9 mouse cellular contexts compared by ENCODE assay signal in genomic region chr13:102232291-102232936, GRCm38 (mm10).
A peak's percentile ranks its signal among the peaks of the same experiment; 100 is the strongest.
DNase-seq lines count a peak whose midpoint lies in the region; ATAC-seq lines count a peak whose summit lies in the region.
"Had no signal": no experiment of that assay in that cellular context is flagged by ENCODE, and none has a peak within 500 bp of the region (broad histone marks: within the 10 kb centered on the region; RNA-seq: fewer than 3 reads in every experiment).

No protein-coding gene starts in this region.

- intact Hi-C loops in gastrocnemius, postnatal 14 days (cut with DNase I; ENCODE audit: low total_unique reads) = no loop called here

- no peak overlapping the region for H3K27ac ChIP-seq in heart, embryonic 12.5 days (ENCODE audit: poor library complexity, severe bottlenecking)
- H3K27ac ChIP-seq in forebrain, embryonic 11.5 days (ENCODE audit: low read depth, low read length) = no peak overlapping the region
- H3K27ac ChIP-seq: limb, embryonic 12.5 days had no signal

- WGBS in heart, embryonic 12.5 days = 65% methylated on average over 4 of the region's 4 CpGs
- 81% methylated on average over 4 of the region's 4 CpGs for WGBS in forebrain, embryonic 11.5 days

- H3K9ac ChIP-seq in heart, embryonic 12.5 days = no peak overlapping the region
- H3K9ac ChIP-seq in forebrain, embryonic 11.5 days (ENCODE audit: low read length) = no peak overlapping the region
- H3K9ac ChIP-seq: limb, embryonic 12.5 days had no signal

- H3K9me3 ChIP-seq in heart, embryonic 12.5 days (replicated peaks) = no peaks in the 10 kb centered on the region
- H3K9me3 ChIP-seq in forebrain, embryonic 11.5 days (ENCODE audit: control insufficient read depth, low read length) = no peaks in the 10 kb centered on the region
- H3K9me3 ChIP-seq: limb, embryonic 12.5 days had no signal

- ATAC-seq in heart, embryonic 12.5 days (ENCODE audit: insufficient number of reproducible peaks, low FRiP score) = no peak
- no peak for ATAC-seq in forebrain, embryonic 11.5 days (replicated peaks; ENCODE audit: low FRiP score)

- 0 out of 2 replicates have a peak, but pooled peaks cover 4% of the 10 kb centered on the region for H3K4me1 ChIP-seq in heart, embryonic 12.5 days (replicated peaks)
- no peaks in the 10 kb centered on the region for H3K4me1 ChIP-seq in forebrain, embryonic 11.5 days (replicated peaks; ENCODE audit: control insufficient read depth, insufficient read depth, low read length)
- H3K4me1 ChIP-seq: limb, embryonic 12.5 days had no signal

- H3K27me3 ChIP-seq in heart, embryonic 12.5 days (replicated peaks) = no peaks in the 10 kb centered on the region
- H3K27me3 ChIP-seq in forebrain, embryonic 11.5 days (ENCODE audit: control insufficient read depth, insufficient read depth, low read length) = no peaks in the 10 kb centered on the region
- H3K27me3 ChIP-seq: limb, embryonic 12.5 days had no signal

- H3K4me2 ChIP-seq in heart, embryonic 12.5 days = no peak overlapping the region
- H3K4me2 ChIP-seq in forebrain, embryonic 11.5 days (ENCODE audit: low read depth, low read length, severe bottlenecking) = no peak overlapping the region
- H3K4me2 ChIP-seq: limb, embryonic 12.5 days had no signal

- no peak overlapping the region for H3K4me3 ChIP-seq in heart, embryonic 12.5 days
- H3K4me3 ChIP-seq in forebrain, embryonic 11.5 days (ENCODE audit: low read depth, low read length) = no peak overlapping the region
- H3K4me3 ChIP-seq: limb, embryonic 12.5 days had no signal

- peak; percentile 99 for DNase-seq in heart, adult 11 months
- peak; percentile 91 for DNase-seq in NIH3T3 (ENCODE audit: low read depth)
- peak; percentile 27 for DNase-seq in gastrocnemius, postnatal 14 days
- DNase-seq in kidney, postnatal 36 days = peak; percentile 9 to 19
- DNase-seq in forebrain, embryonic 11.5 days (ENCODE audit: low spot score) = no peak
- DNase-seq in layer of hippocampus, postnatal 25 days (ENCODE audit: extremely low spot score in 1 of 2, low spot score in 1 of 2) = no peak
- no peak for DNase-seq in spleen, adult 18-20 months

- H3K36me3 ChIP-seq in heart, embryonic 12.5 days = no peaks in the 10 kb centered on the region
- H3K36me3 ChIP-seq in forebrain, embryonic 11.5 days (ENCODE audit: control insufficient read depth, insufficient read depth, low read length) = no peaks in the 10 kb centered on the region
- H3K36me3 ChIP-seq: limb, embryonic 12.5 days had no signal

Comparison
In these comparisons a context has a peak if more than half of its experiments do, and no peak if none do; other contexts are left out.
1. DNase-seq: peak in heart, adult 11 months (single experiment), NIH3T3 (single experiment), gastrocnemius, postnatal 14 days (single experiment) and kidney, postnatal 36 days (2 of 2); none in forebrain, embryonic 11.5 days (single experiment), layer of hippocampus, postnatal 25 days (0 of 2) and spleen, adult 18-20 months (0 of 2).